Mouse (Mus musculus) layer of hippocampus, adult 8-10 months (tissue): ENCODE measurements around the gene Gm45837. TPM values are rescaled to one million over a fixed set of nuclear protein-coding genes. Genes with fewer than 3 reads are reported as not detected.

Experiments used
- DNase-seq, 2 experiments: peaks; one replicate each; pipeline ENCODE4 v3.0.0; 2022; ENCODE audit warnings: low spot score in 2 of 2
- total RNA-seq, 4 experiments: library from RNA; stranded (reverse); gene quantifications; 2 replicates each; pipeline ENCODE4 v1.2.4; 2022

The Gm45837 gene
- total RNA-seq, 4 experiments from 2014 or later = 1.8 TPM; not detected in 3

DNA sequence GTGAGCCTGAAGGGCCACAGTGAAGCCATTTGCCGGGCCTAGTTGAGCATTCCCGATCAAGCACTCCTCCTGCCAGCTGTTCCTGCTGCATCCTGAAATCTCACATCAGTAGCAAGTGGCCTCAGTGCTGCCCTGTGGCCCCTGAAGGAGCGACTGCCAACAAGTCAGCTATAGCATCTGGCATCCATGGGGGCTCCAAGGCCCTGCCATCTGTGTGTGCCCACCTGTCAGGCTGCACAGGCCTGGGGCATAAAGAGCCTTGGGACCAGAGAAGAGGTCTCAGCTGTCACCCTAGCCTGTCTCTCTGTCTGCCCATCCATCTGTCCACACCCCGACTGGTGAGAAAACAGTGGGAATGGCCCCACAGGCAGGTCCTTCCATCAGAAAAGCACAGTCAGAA lies 54.2 kb downstream of the Gm45837 start:
- no peak for DNase-seq

DNA sequence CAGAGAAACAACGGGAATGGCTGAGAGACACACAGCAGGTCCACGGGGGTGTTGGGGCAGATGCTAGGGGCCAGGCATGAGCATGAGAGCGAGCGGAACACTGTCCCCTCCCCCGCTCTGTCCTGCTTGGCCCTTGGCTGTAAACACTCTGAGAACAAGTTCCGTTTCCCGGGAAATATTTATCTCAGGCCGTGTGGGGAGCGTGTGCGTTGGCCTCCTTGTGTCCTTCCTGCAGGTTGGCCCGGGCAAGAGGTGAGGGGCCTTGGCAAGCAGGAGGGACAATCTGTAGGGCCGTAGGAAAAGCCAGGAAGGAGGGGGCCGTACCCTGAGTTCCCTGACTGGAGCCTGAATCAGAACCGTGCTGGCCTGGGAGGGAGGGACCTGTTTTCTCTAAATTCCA lies 54.7 kb downstream of the Gm45837 start:
- no peak for DNase-seq

DNA sequence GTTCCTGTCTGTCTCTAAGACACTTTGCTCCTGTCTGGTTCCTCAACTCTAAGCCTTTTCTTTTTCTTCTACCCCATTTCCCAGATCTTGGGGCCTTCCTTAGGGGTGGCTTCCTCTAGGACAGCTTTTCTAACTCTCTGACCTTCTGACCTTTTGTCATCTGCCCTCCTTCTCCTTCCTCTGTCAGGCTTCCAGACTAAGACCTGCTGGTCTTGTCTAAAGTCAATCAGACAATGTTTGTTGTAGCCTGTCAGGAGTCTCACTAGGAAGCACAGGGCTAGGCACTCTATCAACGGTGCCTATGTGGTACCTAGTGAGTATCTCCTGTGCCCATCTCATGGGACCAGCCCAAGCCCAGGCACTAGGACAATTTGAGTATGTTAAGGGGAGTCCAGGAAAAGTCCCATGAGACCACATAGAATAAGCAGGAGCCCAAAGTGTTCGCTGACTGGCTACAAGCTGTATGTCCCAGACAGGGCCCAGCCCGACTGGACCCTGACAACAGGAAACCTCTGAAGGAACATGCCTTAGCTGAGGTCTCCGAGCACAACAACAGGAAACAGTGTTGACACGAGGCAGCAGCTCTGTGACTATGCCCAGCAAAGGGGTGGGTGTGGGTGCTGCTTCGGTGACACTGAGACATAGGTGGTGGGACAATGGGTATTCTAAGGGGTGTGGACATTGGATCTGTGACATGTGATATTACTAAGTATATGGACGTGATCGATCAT lies 55.3 kb downstream of the Gm45837 start:
- DNase-seq = no peak

DNA sequence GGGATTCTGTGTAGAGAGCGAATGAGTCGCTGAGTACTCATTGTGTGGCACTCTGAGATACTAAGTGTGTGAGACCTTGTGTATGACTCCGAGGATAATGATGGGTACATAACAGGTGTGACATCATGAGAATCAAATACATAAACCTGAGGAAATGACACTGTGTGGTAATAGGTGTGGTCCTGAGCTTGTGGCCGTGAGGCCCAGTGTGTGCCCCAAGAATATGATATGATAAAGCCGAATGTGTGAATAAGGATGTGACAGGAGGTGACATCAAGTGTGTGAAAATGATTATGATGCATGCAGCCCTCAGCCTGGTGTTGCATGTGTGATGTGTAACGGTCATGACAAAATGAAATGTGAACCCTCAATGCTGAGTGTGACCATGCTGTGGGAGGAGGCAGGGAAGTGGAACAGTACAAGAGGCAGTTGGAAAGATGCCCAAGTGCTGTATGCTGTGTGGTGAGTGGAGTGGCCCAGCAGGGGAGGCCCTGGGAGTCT lies 55.9 kb downstream of the Gm45837 start:
- DNase-seq = no peak

DNA sequence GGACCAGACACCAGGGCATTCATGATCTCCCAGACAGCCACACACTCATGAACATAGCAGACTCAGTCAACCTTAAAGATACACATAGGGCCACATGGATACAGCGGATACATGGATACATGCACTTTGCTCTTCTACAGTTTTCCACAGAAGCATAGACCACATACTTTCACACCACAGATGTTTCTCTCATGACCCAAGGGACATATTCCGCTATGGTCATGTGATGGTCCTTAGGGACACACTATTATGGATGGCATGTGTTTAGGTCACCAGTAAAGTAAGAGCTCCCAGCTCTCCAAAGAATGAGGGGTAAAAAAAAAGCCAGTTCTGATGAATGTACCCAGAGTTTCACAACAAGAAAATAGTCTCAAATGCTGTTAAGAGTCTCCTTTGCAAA lies 60.7 kb downstream of the Gm45837 start:
- no peak for DNase-seq

DNA sequence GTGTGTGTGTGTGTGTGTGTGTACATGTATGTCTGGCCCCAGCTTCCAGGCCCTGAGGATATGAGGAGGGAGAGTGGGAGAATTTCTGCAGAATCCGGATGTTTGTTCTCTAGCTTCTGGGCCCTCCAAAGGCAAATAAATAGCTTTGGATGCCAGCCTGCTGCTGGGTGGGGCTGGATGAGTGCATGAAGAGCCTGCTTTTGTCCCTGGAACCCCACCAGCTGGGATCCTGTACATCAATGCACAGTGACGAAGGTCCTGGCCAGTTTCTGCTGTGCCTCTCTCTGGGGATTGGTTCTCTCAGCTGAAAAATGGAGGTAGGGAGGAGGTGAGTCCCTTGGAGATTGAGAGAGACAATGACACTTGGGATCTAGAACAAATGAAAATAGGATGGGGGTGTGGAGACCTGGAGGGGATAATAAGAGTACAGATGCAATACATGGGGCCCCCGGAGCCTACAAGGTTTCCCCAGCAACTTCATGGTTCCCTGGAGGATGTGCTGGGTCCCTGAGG lies 61.3 kb downstream of the Gm45837 start:
- DNase-seq = no peak

DNA sequence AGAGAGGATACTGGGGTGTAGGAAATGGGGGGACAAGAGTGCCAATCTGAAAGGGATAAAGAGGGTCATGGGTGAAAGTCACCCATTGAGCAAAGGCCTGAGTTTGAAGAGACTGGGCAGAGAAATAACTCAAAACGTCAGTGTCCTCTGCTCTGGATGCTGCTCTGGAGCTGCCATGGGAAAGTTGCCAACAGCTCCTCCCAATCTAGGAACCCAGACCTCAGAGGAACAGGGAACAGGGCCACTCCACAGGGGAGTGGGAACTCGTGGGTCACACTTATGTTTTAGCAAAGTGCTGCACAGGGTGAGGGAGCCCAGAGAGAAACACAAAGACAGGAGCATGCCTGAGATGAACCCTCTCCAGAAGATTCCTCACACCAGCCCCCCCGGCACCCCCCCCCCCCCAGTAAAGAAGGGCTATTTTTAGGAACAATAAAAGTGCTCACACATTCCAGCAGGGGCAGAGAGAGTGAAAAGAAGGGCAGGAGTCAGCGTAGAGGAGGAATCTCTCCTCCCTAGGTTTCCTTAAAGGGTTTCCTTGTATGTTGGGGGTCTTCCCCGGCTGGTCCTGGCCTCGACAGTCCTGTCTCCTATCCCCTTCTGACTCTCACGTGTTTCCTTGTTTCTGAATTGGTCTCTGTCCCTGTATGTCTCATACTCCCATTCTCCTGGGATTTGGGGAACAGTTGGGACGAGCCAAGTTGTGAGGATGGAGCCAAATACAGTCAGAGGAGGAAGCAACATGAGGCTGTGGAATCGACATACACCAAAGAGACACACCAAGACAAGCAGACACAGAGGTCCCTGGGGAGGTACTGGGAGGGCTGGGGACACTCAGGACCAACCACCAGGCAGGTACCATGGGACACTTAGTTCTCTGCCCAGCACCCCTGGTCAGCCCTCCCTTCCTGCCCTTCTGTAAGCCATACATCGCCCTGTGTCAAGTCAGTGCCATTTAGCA lies 62.2 kb downstream of the Gm45837 start:
- DNase-seq = no peak

DNA sequence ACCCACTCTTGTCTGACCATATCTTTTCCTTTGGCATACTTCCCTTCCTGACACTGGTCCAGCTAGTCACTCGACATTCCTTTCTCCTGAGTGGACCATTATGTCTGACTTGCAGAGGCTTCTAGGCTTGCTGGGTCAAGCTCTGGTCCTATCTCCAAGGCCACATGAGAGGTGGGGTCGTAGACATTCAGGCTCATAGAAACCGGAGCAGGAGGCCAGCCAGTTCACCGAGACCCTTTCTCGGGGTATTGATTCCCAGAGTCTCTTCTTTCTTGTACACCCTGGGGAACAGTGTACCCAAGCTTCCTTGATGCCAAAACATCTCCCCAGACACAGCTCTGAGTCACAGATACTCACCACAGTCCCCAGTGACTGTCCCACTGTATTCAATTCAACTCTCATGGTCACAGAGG lies 63.7 kb downstream of the Gm45837 start:
- DNase-seq = no peak

DNA sequence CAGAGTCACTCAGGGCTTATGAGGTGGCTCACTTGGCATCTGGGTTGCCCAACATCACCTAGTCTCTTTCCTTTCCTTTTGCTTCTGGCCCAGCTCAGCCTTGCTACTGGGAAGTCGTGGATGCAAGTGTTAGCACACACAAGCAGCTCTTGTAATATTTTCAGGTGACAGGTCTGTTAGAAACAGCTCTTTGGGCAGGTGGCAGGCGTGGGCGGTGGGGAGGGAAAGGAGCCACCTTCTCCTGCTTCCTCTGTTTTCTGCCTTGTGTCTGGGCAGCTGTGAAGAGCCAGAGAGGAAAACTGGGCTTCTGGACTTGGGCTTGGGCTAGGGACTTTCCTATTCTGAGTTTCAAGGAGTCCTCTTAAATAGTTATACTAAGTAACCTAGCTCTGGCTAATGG lies 65.3 kb downstream of the Gm45837 start:
- no peak for DNase-seq

DNA sequence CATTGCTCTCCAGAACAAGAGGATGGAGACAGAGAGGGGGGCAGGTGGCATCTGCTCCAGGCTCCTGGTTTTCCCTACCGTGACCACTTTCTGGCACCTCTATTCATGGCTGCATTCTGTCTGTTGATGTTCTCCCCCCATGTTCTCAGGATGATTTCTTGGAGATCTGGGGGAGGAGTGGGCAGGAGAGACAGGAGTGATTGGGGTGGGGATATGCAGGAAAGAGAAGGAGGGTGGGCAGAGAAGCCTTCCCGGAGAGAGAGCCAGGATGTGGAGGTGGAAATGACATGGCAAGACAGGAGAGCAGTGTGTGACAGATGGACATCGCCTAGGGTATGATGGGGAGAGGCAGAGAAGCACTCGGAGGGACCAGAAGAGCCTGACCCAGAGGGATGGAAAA lies 65.8 kb downstream of the Gm45837 start:
- no peak for DNase-seq

DNA sequence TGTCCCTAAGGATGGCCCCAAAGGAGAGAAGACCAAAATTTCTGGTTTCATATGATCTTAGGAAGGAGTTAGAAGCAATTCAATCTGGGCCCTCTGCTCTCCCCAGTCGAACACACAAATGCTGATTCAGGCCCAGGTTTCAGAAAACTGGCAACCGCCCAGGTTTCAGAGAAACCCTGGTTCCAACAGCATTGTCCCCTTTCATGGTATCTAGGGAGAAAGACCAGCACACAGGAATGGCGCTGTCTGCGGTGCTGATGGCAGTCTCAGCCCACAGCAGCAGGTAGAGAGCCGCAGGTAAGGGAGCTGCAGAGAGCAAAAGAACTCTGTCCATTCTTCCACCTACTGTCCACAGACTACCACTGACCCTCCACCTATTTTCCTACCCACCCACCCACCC lies 66.5 kb downstream of the Gm45837 start:
- no peak for DNase-seq

DNA sequence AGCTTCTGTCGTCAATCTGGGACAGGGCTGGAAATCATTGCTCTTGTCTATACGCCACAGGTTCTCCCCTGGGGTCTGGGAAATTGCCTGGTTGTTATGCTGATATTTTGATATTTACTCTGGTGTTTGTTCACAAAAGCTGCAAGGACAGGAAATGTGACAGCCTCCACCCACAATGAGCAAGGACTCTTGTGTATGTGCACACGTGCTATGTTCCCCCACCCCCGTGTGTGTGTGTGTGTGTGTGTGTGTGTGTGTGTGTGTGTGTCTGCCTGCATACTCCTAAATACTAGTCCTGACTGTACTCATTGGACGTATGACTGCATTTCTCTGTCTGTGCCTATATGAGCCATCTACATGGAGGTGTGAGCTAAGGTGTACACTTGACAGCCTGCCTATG lies 67.4 kb downstream of the Gm45837 start:
- DNase-seq = no peak

DNA sequence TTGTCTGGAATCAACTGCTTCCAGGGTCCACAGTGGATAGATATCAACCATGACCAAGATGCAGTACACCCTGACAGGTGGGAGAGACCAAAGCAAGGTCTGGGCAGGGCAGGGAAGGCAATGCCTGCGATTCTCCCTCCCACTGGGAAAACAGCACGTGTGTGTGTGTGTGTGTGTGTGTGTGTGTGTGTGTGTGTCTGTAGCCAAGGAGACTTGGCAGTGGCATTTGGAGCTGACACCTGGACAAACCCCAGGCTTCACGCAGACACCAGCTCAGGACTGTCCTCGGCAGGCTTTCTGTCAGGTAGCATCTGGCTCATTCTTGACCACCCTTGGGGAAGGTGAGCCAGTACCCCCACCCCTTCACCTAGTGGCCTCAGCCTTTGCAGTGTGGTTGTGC lies 69.2 kb downstream of the Gm45837 start:
- DNase-seq = no peak

DNA sequence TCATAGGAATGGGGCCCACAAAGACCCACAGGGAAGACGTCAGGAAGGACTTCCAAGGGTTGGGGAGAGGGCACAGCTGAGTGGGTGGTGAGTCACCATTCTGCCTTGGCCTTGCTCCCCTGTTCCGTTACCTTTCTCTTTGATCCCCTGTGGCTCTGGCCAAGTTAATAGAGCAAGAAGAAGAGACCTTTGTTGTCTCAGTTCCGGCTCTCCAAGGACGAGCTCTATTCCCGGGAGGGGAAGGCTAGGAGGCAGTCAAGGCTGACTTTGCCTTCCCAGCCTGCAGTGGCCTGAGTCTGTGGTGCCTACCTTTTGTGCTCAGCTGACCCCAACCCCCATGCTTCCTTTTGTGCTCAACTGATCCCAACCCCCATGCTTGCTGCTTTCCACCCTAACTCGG lies 70.0 kb downstream of the Gm45837 start:
- no peak for DNase-seq

DNA sequence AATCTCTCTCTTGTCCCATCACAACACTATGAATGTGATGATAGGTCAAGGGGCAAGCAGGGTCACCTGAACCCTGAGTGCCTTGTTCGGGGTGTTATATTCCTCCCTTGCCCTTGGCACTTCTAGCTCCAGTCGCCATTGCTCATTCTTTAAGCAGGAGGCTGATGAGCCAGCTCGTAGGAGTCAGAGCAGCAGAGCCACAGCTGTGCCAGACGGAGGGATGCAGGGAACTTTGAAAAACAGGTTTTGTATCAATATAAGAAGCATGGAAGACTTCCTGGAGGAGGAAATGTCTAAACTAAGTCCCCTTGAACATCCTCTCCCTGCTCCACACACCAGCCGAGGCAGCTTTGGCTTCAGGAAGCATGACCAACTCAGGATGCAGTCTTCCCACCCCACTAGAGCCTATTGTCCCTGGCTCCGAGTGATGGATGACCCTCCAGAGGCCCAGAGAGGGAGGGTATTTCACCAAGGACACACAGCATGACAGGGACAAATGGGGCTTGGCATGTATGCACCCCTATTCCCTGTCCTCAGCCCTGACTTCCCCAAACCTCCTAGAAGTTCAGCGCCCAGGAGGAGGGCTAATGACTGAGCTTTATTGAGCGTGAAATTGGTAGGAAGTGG lies 71.3 kb downstream of the Gm45837 start:
- DNase-seq = no peak

DNA sequence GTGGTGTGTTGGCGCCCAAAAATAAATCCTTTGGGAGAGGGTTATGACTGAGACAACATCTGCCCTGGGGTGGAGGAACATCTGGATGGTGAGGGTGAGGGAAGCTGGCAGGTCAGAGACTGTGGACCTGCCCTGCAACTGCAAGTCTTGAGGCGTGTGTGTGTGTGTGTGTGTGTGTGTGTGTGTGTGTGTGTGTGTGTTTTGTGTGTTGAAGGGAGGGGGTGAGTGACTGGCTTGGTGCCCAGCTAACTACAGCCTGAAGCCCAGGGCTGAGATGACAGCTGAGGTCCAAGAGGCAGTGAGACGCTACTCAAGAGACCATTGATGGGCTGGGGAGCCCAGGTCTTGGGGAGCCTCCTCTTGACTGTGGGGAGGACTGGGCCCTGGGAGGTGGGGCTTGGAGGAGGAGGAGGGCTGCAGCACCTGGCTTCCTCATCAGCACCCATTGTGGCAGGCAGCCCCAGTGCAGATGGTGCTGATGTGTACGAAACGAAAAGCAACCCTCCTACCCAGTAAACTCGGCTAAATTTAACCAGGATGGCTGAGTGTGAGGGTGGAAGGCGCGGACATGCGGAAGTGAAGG lies 71.9 kb downstream of the Gm45837 start:
- DNase-seq = peak; percentile 51 to 56

DNA sequence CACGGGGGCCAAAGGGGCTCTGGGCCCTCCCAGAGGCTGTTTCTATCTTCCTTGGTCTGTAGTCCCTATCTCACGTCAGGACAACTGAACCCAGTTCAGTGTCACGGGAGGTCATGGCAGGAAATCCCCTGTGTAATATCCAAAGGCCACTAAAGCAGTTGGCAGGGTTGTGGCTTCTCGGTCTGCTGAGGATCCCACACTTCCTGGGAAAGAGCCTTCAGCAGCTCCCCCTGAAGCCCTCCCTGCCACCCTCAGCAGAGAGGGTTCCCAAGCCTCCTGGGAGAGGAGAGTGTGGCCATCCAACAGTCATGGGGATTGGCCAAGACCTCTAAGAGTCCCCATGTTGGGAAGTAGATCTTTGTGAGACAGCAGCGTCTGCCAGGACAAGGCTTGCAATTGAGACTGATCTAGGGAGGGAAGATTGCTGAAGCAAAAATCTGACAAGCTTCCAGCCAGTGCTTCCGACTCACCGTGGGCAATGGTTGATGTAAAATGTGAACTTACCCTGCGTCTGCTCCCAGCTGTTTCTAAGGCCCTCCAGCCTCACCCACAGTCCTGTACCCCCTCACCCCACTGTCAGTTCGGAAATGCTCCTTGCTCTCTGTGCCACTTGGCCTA lies 72.9 kb downstream of the Gm45837 start:
- DNase-seq = no peak

DNA sequence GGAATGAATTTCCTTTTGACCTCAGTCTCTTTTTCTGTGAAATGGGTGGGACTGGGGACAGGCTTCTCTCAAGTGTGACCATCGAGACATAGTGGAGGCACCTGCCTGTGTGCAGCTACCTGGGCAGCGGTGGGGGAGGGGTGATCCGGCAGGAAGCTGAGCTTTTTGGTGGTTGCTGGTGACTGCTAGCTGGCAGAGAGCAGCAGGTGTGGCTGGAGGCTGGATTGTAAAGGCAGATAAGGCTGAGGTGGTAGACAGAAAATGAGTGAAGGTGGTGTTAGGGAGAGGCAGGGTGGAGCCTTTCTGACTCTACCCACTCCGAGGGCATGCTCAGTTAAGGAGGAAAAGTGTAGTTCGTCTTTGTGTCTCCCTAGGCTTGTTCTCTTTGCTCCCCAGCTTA lies 76.4 kb downstream of the Gm45837 start:
- DNase-seq = no peak

DNA sequence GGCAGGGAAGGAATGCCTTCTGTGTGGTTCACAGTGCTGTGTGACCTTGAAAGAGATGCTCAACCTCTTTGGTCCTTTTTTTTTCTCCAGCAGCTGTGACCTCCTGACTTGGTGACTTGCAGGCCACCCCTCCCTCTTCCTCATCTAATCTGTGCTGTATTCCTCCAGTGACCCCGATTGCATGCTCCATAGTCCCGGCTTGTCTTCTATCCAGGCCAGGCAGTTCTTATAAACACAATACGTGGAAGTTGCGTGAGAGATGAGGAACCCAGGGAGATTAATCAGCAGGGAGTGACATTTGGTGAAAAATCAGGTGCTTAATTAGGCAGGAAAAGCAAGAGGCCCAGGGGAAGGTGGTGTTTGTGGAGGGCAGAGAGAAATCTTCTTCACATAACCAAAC lies 80.3 kb downstream of the Gm45837 start:
- no peak for DNase-seq

DNA sequence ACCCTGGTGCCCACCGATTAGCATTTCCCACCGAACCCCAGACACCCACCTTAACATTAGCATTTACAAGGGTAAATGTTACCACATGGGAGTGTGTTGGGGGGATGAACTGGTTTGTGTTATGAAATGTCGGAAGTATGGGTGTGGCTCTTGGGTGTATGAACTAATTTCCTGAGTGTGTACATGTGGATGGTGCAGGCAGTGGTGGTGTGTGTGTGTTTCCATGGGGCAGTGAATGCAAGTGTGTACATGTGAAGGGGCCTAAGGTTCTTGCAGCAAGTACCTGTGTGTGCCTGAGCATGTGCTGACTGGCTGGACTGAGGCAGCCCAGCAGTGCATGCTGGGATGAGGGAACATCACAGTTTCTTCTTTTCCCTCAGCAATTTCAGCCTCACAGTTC lies 87.7 kb downstream of the Gm45837 start:
- DNase-seq = no peak

DNA sequence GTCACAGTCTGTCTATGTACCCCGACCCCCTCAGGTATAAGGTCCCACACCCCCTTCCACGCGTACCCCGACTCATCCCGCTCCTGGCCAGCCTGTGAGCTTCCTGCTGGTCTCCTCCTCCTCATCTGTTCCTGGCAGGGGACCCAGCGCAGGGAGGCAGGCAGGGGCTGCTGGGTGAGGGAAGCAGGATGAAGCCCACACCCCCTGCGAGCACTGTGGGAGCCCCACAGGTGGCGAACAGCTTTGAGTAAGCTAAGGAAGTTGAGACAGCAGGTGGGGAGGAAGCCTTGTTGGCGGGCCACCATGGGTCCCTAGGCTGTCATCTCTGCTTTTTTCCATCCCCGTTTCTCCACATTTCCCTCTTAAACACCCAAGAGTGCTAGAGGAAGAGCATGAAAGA lies 88.6 kb downstream of the Gm45837 start:
- peak in 1 of 2 experiments; percentile 54 for DNase-seq
